Mouse (Mus musculus): ENCODE measurements around the gene Parp6. TPM values are rescaled to one million over a fixed set of nuclear protein-coding genes. Genes with fewer than 3 reads are reported as not detected.

Parp6 gene
- polyA plus RNA-seq, 1 experiment from 2014 or later = 4.0 TPM

DNA sequence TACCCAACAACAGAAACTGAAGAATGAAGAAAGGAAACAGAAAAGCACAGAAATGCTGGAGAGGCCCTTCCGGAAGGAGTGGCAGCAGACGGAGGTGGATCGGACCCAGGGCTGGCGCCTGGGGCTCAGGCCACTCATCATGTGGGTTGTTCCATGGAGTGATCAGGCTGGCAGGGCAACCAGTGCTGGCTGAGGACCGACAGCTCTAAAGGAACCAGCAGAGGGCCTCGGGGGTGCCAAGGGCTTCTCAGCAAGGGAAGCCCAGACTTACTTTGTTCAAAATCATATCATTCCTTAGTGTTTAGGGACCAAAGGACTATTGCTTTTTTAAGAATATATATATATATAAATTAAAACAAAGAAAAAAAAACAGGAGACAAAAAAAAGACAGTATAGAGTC, 11.1 kb upstream of the Parp6 start:
- peaks cover 75% of the 10 kb centered on the region for H3K27me3 ChIP-seq
- no peak overlapping the region for H3K9ac ChIP-seq
- H3K4me2 ChIP-seq = no peak overlapping the region
- WGBS (ENCODE audit: insufficient replicate concordance) = 48% methylated on average over 6 of the region's 6 CpGs
- no peak for ATAC-seq (ENCODE audit: insufficient read depth)
- no peaks in the 10 kb centered on the region for H3K4me1 ChIP-seq (replicated peaks)
- H3K27ac ChIP-seq (replicated peaks) = no peak overlapping the region
- H3K4me3 ChIP-seq (replicated peaks) = no peak overlapping the region
- no peaks in the 10 kb centered on the region for H3K9me3 ChIP-seq (replicated peaks)
- H3K36me3 ChIP-seq (replicated peaks) = no peaks in the 10 kb centered on the region

DNA sequence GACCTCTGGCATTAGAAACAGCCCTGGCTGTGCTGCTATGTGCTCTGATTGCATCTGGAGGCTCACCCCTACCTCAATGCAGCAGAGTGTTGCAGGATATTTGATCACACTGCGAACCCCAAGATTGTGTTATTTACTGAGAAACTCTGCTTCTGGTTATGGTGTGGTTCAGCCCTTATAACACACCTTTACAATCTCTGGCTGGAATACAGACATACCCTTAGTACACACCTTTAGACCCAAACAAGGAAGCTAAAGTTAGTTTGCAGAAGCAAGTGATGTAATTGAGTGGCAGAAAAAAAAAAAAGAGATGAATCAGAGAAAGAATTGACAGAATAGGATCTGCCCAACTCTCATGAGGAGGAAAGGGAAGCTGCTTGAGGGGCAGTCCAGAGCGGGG, 6.1 kb upstream of the Parp6 start:
- H3K9ac ChIP-seq = no peak overlapping the region
- ATAC-seq (ENCODE audit: insufficient read depth) = no peak
- no peaks in the 10 kb centered on the region for H3K9me3 ChIP-seq (replicated peaks)
- no peaks in the 10 kb centered on the region for H3K36me3 ChIP-seq (replicated peaks)
- WGBS (ENCODE audit: insufficient replicate concordance) = 54% methylated on average over 2 of the region's 2 CpGs
- no peak overlapping the region for H3K4me3 ChIP-seq (replicated peaks)
- H3K27ac ChIP-seq (replicated peaks) = no peak overlapping the region
- no peaks in the 10 kb centered on the region for H3K4me1 ChIP-seq (replicated peaks)
- peaks cover 57% of the 10 kb centered on the region for H3K27me3 ChIP-seq
- no peak overlapping the region for H3K4me2 ChIP-seq

DNA sequence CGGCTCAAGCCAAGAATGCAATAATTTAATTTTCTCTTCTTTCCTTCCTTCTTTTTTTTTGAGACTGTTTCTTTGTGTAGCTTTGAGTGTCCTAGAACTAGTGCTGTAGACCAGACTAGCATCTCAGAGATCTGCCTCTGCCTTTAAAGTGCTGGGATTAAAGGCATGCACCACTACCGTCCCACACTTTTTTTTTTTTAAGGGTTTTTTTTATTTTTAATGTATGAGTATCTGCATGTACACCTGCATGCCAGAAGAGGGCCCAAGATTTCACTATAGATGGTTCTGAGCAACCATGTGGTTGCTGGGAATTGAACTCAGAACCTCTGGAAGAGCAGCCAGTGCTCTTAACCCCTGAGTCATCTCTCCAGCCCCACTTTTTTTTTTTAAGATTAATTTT, 1.3 kb upstream of the Parp6 start:
- ATAC-seq (ENCODE audit: insufficient read depth) = no peak
- Histone ChIP-seq H3K9ac (no peak overlapping the region), H3K27me3 (peaks cover 31% of the 10 kb centered on the region), H3K4me2 (no peak overlapping the region), H3K4me3 (replicated peaks) (no peak overlapping the region), H3K4me1 (replicated peaks) (peaks cover 19% of the 10 kb centered on the region), H3K9me3 (replicated peaks) (no peaks in the 10 kb centered on the region), H3K27ac (replicated peaks) (no peak overlapping the region), H3K36me3 (replicated peaks) (no peaks in the 10 kb centered on the region)
- 79% methylated on average over 2 of the region's 2 CpGs for WGBS (ENCODE audit: insufficient replicate concordance)

DNA sequence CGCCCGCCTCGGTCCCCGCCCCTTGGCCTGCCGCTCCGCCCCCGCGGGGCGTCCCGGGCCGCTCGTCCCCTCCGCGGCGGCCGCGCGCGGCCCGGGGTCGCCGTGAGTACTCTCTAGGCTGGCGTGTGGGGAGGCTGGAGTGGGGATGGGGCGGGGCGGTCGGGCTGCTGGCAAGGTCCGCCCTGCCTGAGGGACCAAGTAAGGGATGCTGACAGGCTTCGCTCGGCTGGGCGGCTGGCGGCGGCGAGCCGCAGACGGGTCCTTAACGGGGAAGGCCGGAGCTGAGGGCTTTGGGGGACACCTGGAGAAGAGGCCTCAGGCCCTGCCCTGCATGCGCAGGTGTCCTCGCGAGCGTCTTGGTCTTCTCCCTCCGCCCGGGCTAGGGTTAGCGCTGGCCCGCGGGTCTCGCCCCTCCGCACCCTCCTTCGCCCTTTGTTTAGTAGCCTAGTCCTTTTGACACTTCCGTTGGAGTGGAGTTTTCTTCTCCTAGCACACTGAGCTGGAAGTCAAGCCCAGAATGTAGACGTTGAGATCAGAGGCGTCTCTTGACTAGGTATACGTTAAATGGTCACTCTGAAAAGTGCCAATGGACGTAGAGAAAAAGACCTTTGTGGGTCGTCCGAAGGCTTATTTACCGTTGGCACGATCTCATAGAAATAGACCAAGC, 356 bp downstream of the Parp6 start:
- H3K9me3 ChIP-seq (replicated peaks) = no peaks in the 10 kb centered on the region
- peak overlapping the region; percentile 81 for H3K9ac ChIP-seq
- under 1% methylated on average over 57 of the region's 58 CpGs for WGBS (ENCODE audit: insufficient replicate concordance)
- H3K4me3 ChIP-seq (replicated peaks) = peak overlapping the region; percentile 78
- peak overlapping the region; percentile 98 for H3K4me2 ChIP-seq
- peaks cover 15% of the 10 kb centered on the region for H3K27me3 ChIP-seq
- H3K27ac ChIP-seq (replicated peaks) = peak overlapping the region; percentile 64
- peaks cover 19% of the 10 kb centered on the region for H3K4me1 ChIP-seq (replicated peaks)
- 0 out of 2 replicates have a peak, but pooled peaks cover 3% of the 10 kb centered on the region for H3K36me3 ChIP-seq (replicated peaks)
- ATAC-seq (ENCODE audit: insufficient read depth) = peak; percentile 29

DNA sequence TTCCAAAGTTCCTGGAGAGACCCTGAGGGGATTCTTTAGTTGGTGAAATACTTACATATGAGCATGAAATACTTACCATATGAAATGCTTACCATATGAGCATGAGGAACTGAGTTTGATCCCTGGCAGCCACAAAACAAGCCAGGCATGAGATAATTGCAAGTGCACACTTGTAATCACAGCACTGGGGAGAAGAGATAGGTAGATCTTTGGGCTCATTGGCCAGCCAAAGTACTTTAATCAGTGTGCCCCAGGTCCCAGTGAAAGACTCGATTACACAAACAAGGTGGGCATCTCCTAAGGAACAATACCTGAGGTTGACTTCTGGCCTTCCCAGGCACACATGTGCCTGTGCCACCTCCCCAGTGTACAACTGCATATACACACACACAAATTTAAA, 21.3 kb downstream of the Parp6 start:
- Histone ChIP-seq H3K27me3 (peaks cover 4% of the 10 kb centered on the region; the same call in 1 of the 2 replicates), H3K36me3 (replicated peaks) (peaks cover 7% of the 10 kb centered on the region; the same call in 1 of the 2 replicates), H3K9me3 (replicated peaks) (no peaks in the 10 kb centered on the region), H3K27ac (replicated peaks) (no peak overlapping the region), H3K4me3 (replicated peaks) (no peak overlapping the region), H3K9ac (no peak overlapping the region), H3K4me1 (replicated peaks) (0 out of 2 replicates have a peak, but pooled peaks cover 4% of the 10 kb centered on the region), H3K4me2 (no peak overlapping the region)
- WGBS (ENCODE audit: insufficient replicate concordance) = 21% methylated on average over 1 of the region's 1 CpGs
- no peak for ATAC-seq (ENCODE audit: insufficient read depth)

DNA sequence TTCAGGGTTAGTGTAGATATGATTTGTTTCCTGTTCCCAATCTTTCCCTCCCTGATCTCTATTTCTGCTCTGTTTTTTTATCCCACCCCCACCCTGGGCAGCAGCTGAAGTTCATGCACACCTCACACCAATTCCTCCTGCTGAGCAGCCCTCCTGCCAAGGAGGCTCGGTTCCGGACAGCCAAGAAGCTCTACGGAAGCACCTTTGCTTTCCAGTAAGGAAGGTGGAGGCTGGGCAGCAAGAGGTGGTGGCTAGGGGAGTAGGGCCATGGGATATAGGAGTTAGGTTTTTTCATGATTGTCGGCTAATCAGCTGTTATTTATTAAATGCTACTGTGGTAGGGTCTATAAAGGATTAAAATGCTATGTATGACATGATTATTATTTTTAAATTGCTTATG, 22.9 kb downstream of the Parp6 start:
- peaks cover 2% of the 10 kb centered on the region; the same call in 1 of the 2 replicates for H3K36me3 ChIP-seq (replicated peaks)
- no peak overlapping the region for H3K4me3 ChIP-seq (replicated peaks)
- no peaks in the 10 kb centered on the region for H3K9me3 ChIP-seq (replicated peaks)
- no peak overlapping the region for H3K9ac ChIP-seq
- 0 out of 2 replicates have a peak, but pooled peaks cover 4% of the 10 kb centered on the region for H3K4me1 ChIP-seq (replicated peaks)
- ATAC-seq (ENCODE audit: insufficient read depth) = no peak
- 80% methylated on average over 4 of the region's 4 CpGs for WGBS (ENCODE audit: insufficient replicate concordance)
- no peak overlapping the region for H3K4me2 ChIP-seq
- H3K27me3 ChIP-seq = peaks cover 4% of the 10 kb centered on the region; the same call in 1 of the 2 replicates
- H3K27ac ChIP-seq (replicated peaks) = no peak overlapping the region

DNA sequence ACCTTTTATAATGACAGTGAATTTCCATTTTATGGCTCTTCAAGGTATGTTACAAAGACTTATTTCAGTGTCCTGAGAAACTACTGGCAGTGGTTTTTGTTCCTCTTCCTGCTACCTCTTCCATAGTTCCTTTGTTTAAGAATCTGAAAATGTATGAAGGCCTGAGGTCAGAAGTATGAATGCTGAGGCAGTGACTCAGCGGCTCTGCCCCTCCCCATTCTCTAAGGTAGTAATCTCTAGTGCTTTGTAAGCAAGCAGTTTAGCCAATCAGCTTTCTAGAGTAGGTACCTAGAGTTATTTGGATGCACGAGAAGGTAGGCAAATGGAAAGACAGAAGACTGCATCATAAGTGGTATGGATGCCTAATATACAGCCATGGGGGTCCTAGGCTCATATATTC, 24.2 kb downstream of the Parp6 start:
- H3K9ac ChIP-seq = no peak overlapping the region
- ATAC-seq (ENCODE audit: insufficient read depth) = no peak
- no peak overlapping the region for H3K4me3 ChIP-seq (replicated peaks)
- peaks cover 4% of the 10 kb centered on the region; the same call in 1 of the 2 replicates for H3K27me3 ChIP-seq
- no peak overlapping the region for H3K4me2 ChIP-seq
- no peak overlapping the region for H3K27ac ChIP-seq (replicated peaks)
- 0 out of 2 replicates have a peak, but pooled peaks cover 4% of the 10 kb centered on the region for H3K4me1 ChIP-seq (replicated peaks)
- 0 out of 2 replicates have a peak, but pooled peaks cover 2% of the 10 kb centered on the region for H3K36me3 ChIP-seq (replicated peaks)
- WGBS (ENCODE audit: insufficient replicate concordance) = 57% methylated on average over 2 of the region's 2 CpGs
- H3K9me3 ChIP-seq (replicated peaks) = no peaks in the 10 kb centered on the region

DNA sequence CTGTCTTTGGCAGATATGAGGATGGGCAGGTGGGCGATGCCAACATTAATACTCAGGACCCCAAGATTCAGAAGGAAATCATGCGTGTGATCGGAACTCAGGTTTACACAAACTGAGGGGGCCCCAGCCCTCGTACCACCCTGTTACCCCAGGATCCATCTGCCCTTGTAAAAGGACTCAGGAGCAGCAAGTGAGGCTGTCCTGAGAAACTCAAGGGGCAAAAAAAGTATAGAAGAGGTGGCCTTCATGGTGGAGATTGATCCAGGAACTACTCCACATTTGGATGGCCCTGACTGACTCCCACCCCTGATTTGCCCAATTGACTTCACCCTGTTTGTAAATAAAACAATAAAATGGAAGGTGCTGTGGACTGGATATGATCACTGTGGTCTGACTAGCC, 32.8 kb downstream of the Parp6 start:
- Histone ChIP-seq H3K9me3 (replicated peaks) (no peaks in the 10 kb centered on the region), H3K27ac (replicated peaks) (no peak overlapping the region), H3K27me3 (peaks cover 33% of the 10 kb centered on the region), H3K36me3 (replicated peaks) (no peaks in the 10 kb centered on the region), H3K4me2 (no peak overlapping the region), H3K9ac (no peak overlapping the region), H3K4me3 (replicated peaks) (no peak overlapping the region), H3K4me1 (replicated peaks) (peaks cover 12% of the 10 kb centered on the region)
- 74% methylated on average over 4 of the region's 4 CpGs for WGBS (ENCODE audit: insufficient replicate concordance)
- no peak for ATAC-seq (ENCODE audit: insufficient read depth)

DNA sequence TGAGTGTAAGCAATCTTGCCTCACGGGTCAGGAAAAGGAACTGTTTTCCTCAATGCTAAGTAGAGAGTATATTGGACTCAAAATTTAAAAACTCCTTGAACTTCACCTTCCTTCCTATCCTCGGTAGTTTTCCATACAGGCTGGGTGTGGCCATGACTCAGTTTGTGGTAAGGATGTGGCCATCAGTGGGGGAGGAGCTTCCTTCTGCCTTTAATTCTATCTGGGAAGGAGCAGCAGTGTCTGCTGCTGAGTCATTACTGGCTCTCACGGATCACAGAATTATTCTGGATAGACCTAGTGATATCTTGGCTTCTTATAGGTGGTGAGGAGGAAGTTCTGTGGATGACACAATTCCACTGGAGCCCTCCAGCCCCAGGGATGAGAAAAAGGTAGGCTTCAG, 36.3 kb downstream of the Parp6 start:
- Histone ChIP-seq H3K27me3 (peaks cover 68% of the 10 kb centered on the region), H3K27ac (replicated peaks) (0 out of 2 replicates have a peak overlapping the region, but pooled peaks have one; percentile 0), H3K4me2 (peak overlapping the region; percentile 1; the same call in 1 of the 2 replicates), H3K4me1 (replicated peaks) (peaks cover 31% of the 10 kb centered on the region), H3K9me3 (replicated peaks) (no peaks in the 10 kb centered on the region), H3K36me3 (replicated peaks) (no peaks in the 10 kb centered on the region), H3K9ac (no peak overlapping the region), H3K4me3 (replicated peaks) (no peak overlapping the region)
- no peak for ATAC-seq (ENCODE audit: insufficient read depth)
- 2% methylated on average over 3 of the region's 3 CpGs for WGBS (ENCODE audit: insufficient replicate concordance)

DNA sequence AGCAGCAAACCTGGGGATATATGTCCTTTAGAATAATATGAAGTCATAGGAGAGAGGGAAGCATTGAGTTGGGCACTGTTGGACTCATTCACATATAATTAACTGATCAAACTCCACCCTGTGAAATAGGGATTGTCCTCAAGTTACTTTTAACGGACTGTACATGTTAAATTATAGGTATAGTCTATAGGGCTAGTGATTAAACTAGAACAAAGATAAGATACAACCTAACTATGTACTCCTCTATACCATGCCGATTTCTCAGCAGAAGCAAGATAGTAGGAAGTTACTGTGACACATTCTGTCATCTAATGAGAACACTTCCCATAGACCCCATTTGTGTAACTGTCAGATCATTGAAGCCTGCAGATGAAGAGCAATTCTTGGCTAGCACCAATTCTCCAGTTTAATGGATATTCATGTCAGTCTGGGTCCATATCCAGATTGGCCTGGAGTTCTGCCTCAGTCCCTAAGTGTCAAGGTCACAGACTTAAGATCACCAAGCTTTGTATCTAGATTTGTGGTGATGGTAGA, 37.4 kb downstream of the Parp6 start:
- H3K27me3 ChIP-seq = peaks cover 70% of the 10 kb centered on the region
- H3K27ac ChIP-seq (replicated peaks) = no peak overlapping the region
- H3K9me3 ChIP-seq (replicated peaks) = no peaks in the 10 kb centered on the region
- H3K9ac ChIP-seq = no peak overlapping the region
- no peak overlapping the region for H3K4me3 ChIP-seq (replicated peaks)
- peaks cover 36% of the 10 kb centered on the region for H3K4me1 ChIP-seq (replicated peaks)
- H3K4me2 ChIP-seq = no peak overlapping the region
- no peak for ATAC-seq (ENCODE audit: insufficient read depth)
- WGBS (ENCODE audit: insufficient replicate concordance) = 46% methylated on average over 2 of the region's 2 CpGs
- H3K36me3 ChIP-seq (replicated peaks) = no peaks in the 10 kb centered on the region

DNA sequence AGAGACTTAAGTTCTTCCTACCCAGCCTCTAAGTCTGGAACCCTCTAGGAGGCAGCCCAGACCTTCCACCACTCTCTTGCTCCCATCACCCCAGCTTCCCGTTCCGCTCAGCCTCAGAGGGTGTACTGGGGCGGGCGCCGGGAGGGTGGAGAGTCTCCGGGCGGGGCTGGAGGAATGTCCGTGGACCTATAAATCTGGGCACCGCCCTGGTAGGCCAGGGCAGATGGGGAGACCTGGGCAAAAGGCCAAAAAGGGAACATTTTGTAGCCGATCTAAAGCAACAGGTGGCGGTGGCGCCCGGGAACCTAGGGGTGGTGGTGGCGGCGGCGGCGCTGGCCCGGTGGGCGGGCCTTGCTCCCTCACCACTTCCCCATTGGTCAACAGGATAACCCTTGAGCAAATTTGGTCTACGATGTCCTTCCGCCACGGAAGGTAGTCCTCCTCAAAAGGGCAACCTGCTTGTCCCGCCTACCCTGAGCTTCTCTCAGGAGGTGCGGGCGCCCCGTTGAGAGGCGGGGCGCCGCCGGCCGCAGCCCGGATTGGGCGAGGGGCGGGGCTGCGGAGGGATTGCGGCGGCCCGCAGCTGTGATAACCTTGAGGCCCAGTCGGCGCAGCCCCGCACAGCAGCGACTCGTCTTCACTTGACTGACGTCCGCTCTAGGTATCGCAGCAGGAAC, 39.0 kb downstream of the Parp6 start, which contains the start of gene Pkm:
Gene Pkm (plus strand): TSS at position 411 of the 677 bp plus-strand sequence.
- peak within 1 kb of the TSS; percentile 83 for H3K4me2 ChIP-seq
- ATAC-seq (ENCODE audit: insufficient read depth) = peak; percentile 83
- peak within 1 kb of the TSS; percentile 65 for H3K4me3 ChIP-seq (replicated peaks)
- no peaks in the 10 kb centered on the region for H3K9me3 ChIP-seq (replicated peaks)
- H3K4me1 ChIP-seq (replicated peaks) = peaks cover 50% of the 10 kb centered on the region
- peak within 1 kb of the TSS; percentile 77 for H3K27ac ChIP-seq (replicated peaks)
- H3K9ac ChIP-seq = peak within 1 kb of the TSS; percentile 52; the same call in 1 of the 2 replicates
- H3K36me3 ChIP-seq (replicated peaks) = no peaks in the 10 kb centered on the region
- peaks cover 81% of the 10 kb centered on the region for H3K27me3 ChIP-seq
- WGBS (ENCODE audit: insufficient replicate concordance) = under 1% methylated on average over 46 of the region's 46 CpGs

Measured in liver, embryonic 15.5 days (tissue).